Comparison of ENCODE assay signal across 8 mouse cellular contexts in the genomic region with DNA sequence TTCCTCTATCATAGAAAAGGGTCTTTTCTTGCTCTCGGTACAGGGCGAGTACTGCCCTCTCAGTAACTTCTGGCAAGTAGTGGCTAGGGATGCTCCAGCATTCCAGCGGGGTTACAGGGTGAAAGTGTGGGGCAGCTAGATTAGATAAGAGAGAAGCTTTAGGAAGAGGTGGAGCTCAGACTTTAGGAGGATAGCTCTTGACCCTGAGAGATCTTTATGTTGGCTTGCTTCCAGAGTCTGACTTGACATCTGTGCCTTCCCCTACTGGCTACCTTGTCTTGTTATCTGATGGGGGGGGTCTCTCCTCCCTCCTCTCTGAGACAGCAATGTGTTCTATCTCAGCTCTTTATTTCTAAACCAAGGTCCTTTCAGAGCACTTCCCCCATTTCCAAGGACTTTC. TPM values are rescaled to one million over a fixed set of nuclear protein-coding genes. Genes with fewer than 3 reads are reported as not detected.
DNase-seq lines count a peak whose midpoint lies in the region; ATAC-seq and TF ChIP-seq lines count a peak whose summit lies in the region.
"Not testable (repeated sequence)": the region's sequence is repeated elsewhere in the genome, so short reads cannot be mapped to it uniquely, and the experiment has no call there.
"Had no signal": no experiment of that assay in that cellular context is flagged by ENCODE, and none has a peak within 500 bp of the region (broad histone marks: within the 10 kb centered on the region; RNA-seq: fewer than 3 reads in every experiment).

No protein-coding gene starts in this region.

- H3K9me3 ChIP-seq in heart, embryonic 11.5 days (replicated peaks; ENCODE audit: control insufficient read depth, low read length); heart, postnatal 0 days (replicated peaks; ENCODE audit: control insufficient read depth, low read length); liver, embryonic 14.5 days (ENCODE audit: control insufficient read depth, low read length): not testable (repeated sequence)

- WGBS in heart, embryonic 11.5 days (ENCODE audit: insufficient replicate concordance), result 22% methylated on average over 3 of the region's 3 CpGs
- WGBS in heart, postnatal 0 days, result 22% methylated on average over 3 of the region's 3 CpGs
- WGBS in liver, embryonic 14.5 days (ENCODE audit: insufficient replicate concordance), result 26% methylated on average over 3 of the region's 3 CpGs

- TF ChIP-seq CTCF in heart, postnatal 0 days (IDR thresholded peaks at IDR 0.05; ENCODE audit: low read depth); liver, embryonic 14.5 days (IDR thresholded peaks at IDR 0.05; ENCODE audit: low read depth): not testable (repeated sequence)

- H3K4me1 ChIP-seq in heart, embryonic 11.5 days (ENCODE audit: control insufficient read depth, insufficient read depth, low read length); heart, postnatal 0 days (ENCODE audit: control insufficient read depth, insufficient read depth); liver, embryonic 14.5 days (replicated peaks; ENCODE audit: control insufficient read depth in 2 of 2, insufficient read depth in 2 of 2, low read length in 1 of 2): not testable (repeated sequence)

- not testable (repeated sequence) for H3K27ac ChIP-seq in heart, embryonic 11.5 days (ENCODE audit: low read depth, low read length); heart, postnatal 0 days (ENCODE audit: low read depth); liver, embryonic 14.5 days

- TF ChIP-seq EP300 in heart, postnatal 0 days (IDR thresholded peaks at IDR 0.05; ENCODE audit: low read depth); liver, embryonic 14.5 days (IDR thresholded peaks at IDR 0.05; ENCODE audit: low read depth): not testable (repeated sequence)

- H3K4me2 ChIP-seq in heart, embryonic 11.5 days; heart, postnatal 0 days (ENCODE audit: low read depth, low read length); liver, embryonic 14.5 days (ENCODE audit: low read depth): not testable (repeated sequence)

- not testable (repeated sequence) for H3K4me3 ChIP-seq in heart, embryonic 11.5 days (ENCODE audit: low read depth, low read length); heart, postnatal 0 days (ENCODE audit: low read depth, low read length); liver, embryonic 14.5 days (ENCODE audit: insufficient read depth in 1 of 2, low read depth in 2 of 2, low read length in 2 of 2)

- peak; percentile 22 for DNase-seq in 416B (ENCODE audit: low read depth)
- DNase-seq in adrenal gland, adult 2 months, result peak; percentile 32
- peak; percentile 5 for DNase-seq in heart, postnatal 0 days (ENCODE audit: low spot score)
- not testable (repeated sequence) for DNase-seq in liver, embryonic 14.5 days (ENCODE audit: low read depth in 3 of 3, low spot score in 3 of 3)
- peak; percentile 6 for DNase-seq in testis, postnatal 14 days (ENCODE audit: low spot score)

- not testable (repeated sequence) for H3K36me3 ChIP-seq in heart, embryonic 11.5 days (ENCODE audit: control insufficient read depth, insufficient read depth, low read length); liver, embryonic 14.5 days (replicated peaks; ENCODE audit: control insufficient read depth, insufficient read depth, low read depth)
- 0 out of 2 replicates have a peak, but pooled peaks cover 13% of the 10 kb centered on the region for H3K36me3 ChIP-seq in heart, postnatal 0 days (replicated peaks; ENCODE audit: control insufficient read depth, insufficient read depth, low read length)

- H3K27me3 ChIP-seq in heart, embryonic 11.5 days (ENCODE audit: control insufficient read depth, insufficient read depth, low read length); heart, postnatal 0 days (ENCODE audit: control insufficient read depth, insufficient read depth, low read length); liver, embryonic 14.5 days (ENCODE audit: control insufficient read depth, insufficient read depth, low read length): not testable (repeated sequence)

- ATAC-seq in common myeloid progenitor, adult 5-6 weeks (replicated peaks; ENCODE audit: low read depth, poor library complexity, severe bottlenecking), result peak; percentile 63
- peak; percentile 52; the same call in 1 of the 2 replicates for ATAC-seq in heart, embryonic 11.5 days (replicated peaks; ENCODE audit: insufficient number of reproducible peaks, low FRiP score, low TSS enrichment)
- ATAC-seq in heart, postnatal 0 days (ENCODE audit: insufficient read depth, low read depth), result peak; percentile 15; the same call in 1 of the 2 replicates
- ATAC-seq in liver, embryonic 14.5 days (ENCODE audit: insufficient read depth), result peak; percentile 39; the same call in 1 of the 2 replicates

- not testable (repeated sequence) for H3K9ac ChIP-seq in heart, embryonic 11.5 days (ENCODE audit: low read depth, low read length); heart, postnatal 0 days (replicated peaks; ENCODE audit: low read depth, low read length); liver, embryonic 14.5 days (replicated peaks)

RNA-seq across cellular contexts. Expression of a gene that starts 50.8 kb away (rescaled TPM):
- 10 to 100 TPM; 14.0 to 14.8 TPM for total RNA-seq in adrenal gland, adult 2 months (2021)
- polyA plus RNA-seq in adrenal gland, adult 2 months (2012; rRNA removed), result 23.0 and 26.2 TPM in 2 replicates
- 8.8 and 9.0 TPM in 2 replicates for total RNA-seq in common myeloid progenitor, adult 5-6 weeks (2017)
- polyA plus RNA-seq in heart, embryonic 11.5 days (2014; fragmentation: Nextera tagmentation; extraction: Ambion mirVana), result 7.2 and 7.7 TPM in 2 replicates
- 1.4 and 8.2 TPM in 2 replicates for total RNA-seq in heart, postnatal 0 days (2014; rRNA removed; ENCODE audit: low replicate concordance)
- 2.4 and 2.5 TPM in 2 replicates for polyA plus RNA-seq in heart, postnatal 0 days (2015; fragmentation: Nextera tagmentation; extraction: Ambion mirVana)
- polyA plus RNA-seq in liver, embryonic 14.5 days (2012; rRNA removed), result 0.60 and 0.76 TPM in 2 replicates
- polyA plus RNA-seq in liver, embryonic 14.5 days (2014; fragmentation: Nextera tagmentation; extraction: Ambion mirVana), result 1.5 and 1.9 TPM in 2 replicates
- polyA plus RNA-seq: erythroblast, embryonic 14.5 days had no signal
